Mouse (Mus musculus) thymus, adult 2 months (tissue): Measurements from ENCODE around the gene Slc22a21.

ENCODE experiments used
- CTCF ChIP-seq: fragments of 200-500 bp; IDR thresholded peaks from 2 replicates; pipeline ENCODE4 v1.5.1; 2012; ENCODE audit warnings: mild to moderate bottlenecking, control low read depth, low read length, moderate library complexity, borderline replicate concordance; ENCODE audit not compliant: control insufficient read depth, poor library complexity, insufficient read depth; ENCODE audit errors: extremely low read depth
- POLR2A ChIP-seq: fragments of 200-500 bp; IDR thresholded peaks from 2 replicates; pipeline ENCODE4 v1.6.1; 2012; ENCODE audit warnings: mild to moderate bottlenecking, low read length, control low read depth, moderate library complexity; ENCODE audit not compliant: control insufficient read depth, poor library complexity, insufficient read depth; ENCODE audit errors: extremely low read depth

DNA sequence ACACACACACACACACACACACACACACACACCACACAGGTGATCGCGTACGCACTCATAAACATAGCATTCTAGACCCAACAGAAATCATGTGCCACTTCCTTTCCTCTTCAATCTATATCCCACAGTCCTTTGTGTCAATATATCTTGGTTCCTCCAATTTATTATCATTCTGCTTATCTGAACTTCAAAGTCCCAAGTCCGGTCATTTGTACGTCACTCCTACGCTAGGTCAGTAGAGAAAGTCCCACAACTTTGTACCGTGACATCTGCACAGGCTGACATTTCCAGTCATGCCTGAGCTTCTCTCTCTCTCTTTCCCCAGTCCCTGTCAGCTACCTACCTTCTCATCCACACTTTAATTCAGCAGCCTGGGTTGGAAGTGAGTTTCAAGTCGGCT, 71.4 kb downstream of the Slc22a21 start:
- TF ChIP-seq POLR2A (no peak), CTCF (no peak)
